Mouse (Mus musculus) ovary, postnatal 14 days (tissue): Measurements from ENCODE around the gene Eef1e1.
"Not testable (repeated sequence)": the region's sequence is repeated elsewhere in the genome, so short reads cannot be mapped to it uniquely, and the experiment has no call there.

Source experiments
- DNase-seq: peaks from one replicate; pipeline ENCODE4 v3.0.0; 2022; ENCODE audit warnings: low spot score

Eef1e1 gene

GRCm38 (mm10) chr13:38658528-38659280 lies at the start of gene Eef1e1:
Gene Eef1e1, minus strand, starts transcription at chr13:38659058.
- peak; percentile 93 for DNase-seq

- no peak for DNase-seq
Observed at GRCm38 (mm10) chr13:38690845-38691244, 32.0 kb upstream of the Eef1e1 start.

GRCm38 (mm10) chr13:38690028-38690427 lies 31.2 kb upstream of the Eef1e1 start:
- DNase-seq = peak; percentile 18

- no peak for DNase-seq
Observed at GRCm38 (mm10) chr13:38688761-38689160, 29.9 kb upstream of the Eef1e1 start.

- no peak for DNase-seq
Observed at GRCm38 (mm10) chr13:38672336-38672735, 13.5 kb upstream of the Eef1e1 start.

GRCm38 (mm10) chr13:38671451-38671850 lies 12.6 kb upstream of the Eef1e1 start:
- DNase-seq = not testable (repeated sequence)

- no peak for DNase-seq
Observed at GRCm38 (mm10) chr13:38670051-38670450, 11.2 kb upstream of the Eef1e1 start.

GRCm38 (mm10) chr13:38668514-38668913 lies 9.7 kb upstream of the Eef1e1 start:
- DNase-seq = no peak

GRCm38 (mm10) chr13:38664753-38665152 lies 5.9 kb upstream of the Eef1e1 start:
- no peak for DNase-seq

GRCm38 (mm10) chr13:38659524-38660136 lies 772 bp upstream of the Eef1e1 start:
- DNase-seq = no peak

- no peak for DNase-seq
Observed at GRCm38 (mm10) chr13:38657865-38658264, 993 bp downstream of the Eef1e1 start.

GRCm38 (mm10) chr13:38650292-38650691 lies 8.6 kb downstream of the Eef1e1 start:
- DNase-seq = no peak

- no peak for DNase-seq
Observed at GRCm38 (mm10) chr13:38649069-38649468, 9.8 kb downstream of the Eef1e1 start.

- no peak for DNase-seq
Observed at GRCm38 (mm10) chr13:38641414-38641813, 17.4 kb downstream of the Eef1e1 start.

GRCm38 (mm10) chr13:38640961-38641360 lies 17.9 kb downstream of the Eef1e1 start:
- DNase-seq = no peak

- DNase-seq = no peak
Observed at GRCm38 (mm10) chr13:38638694-38639093, 20.2 kb downstream of the Eef1e1 start.

GRCm38 (mm10) chr13:38634800-38635269 lies 24.0 kb downstream of the Eef1e1 start, which contains the start of gene Bloc1s5:
Gene Bloc1s5, minus strand, starts transcription at chr13:38635109.
- DNase-seq = peak; percentile 95

- DNase-seq = no peak
Observed at GRCm38 (mm10) chr13:38634256-38634799, 24.5 kb downstream of the Eef1e1 start.

- DNase-seq = no peak
Observed at GRCm38 (mm10) chr13:38633287-38634000, 25.4 kb downstream of the Eef1e1 start.

GRCm38 (mm10) chr13:38632556-38632955 lies 26.3 kb downstream of the Eef1e1 start:
- DNase-seq = no peak

- no peak for DNase-seq
Observed at GRCm38 (mm10) chr13:38626229-38626525, 32.7 kb downstream of the Eef1e1 start.

GRCm38 (mm10) chr13:38625492-38626228 lies 33.2 kb downstream of the Eef1e1 start:
- no peak for DNase-seq
